Mouse (Mus musculus) stomach, postnatal 0 days (tissue): ENCODE results near the gene Vps37c. TPM values are rescaled to one million over a fixed set of nuclear protein-coding genes. Genes with fewer than 3 reads are reported as not detected.

Experiments used
- ATAC-seq: fragments of 200-750 bp; cut with Nextera tagmentation; 2 replicates; pipeline ENCODE4 v1.8.0; 2017; ENCODE audit not compliant: low FRiP score, low TSS enrichment
- DNase-seq: peaks from one replicate; pipeline ENCODE4 v3.0.0-alpha.2; 2016; ENCODE audit warnings: low spot score
- H3K27ac ChIP-seq: fragments of 300-500 bp; sonication (generic); replicated peaks from 2 replicates; pipeline ENCODE4 v1.5.1; 2014; ENCODE audit warnings: mild to moderate bottlenecking, control low read depth
- H3K27me3 ChIP-seq: fragments of 300-500 bp; sonication (generic); 2 replicates; pipeline ENCODE4 v1.6.1; 2014; ENCODE audit warnings: low read length; ENCODE audit not compliant: control insufficient read depth, insufficient read depth
- H3K36me3 ChIP-seq: fragments of 300-500 bp; sonication (generic); 2 replicates; pipeline ENCODE4 v1.6.1; 2014; ENCODE audit warnings: low read length, mixed read lengths; ENCODE audit not compliant: control insufficient read depth, insufficient read depth
- H3K4me1 ChIP-seq: fragments of 300-500 bp; sonication (generic); replicated peaks from 2 replicates; pipeline ENCODE4 v1.6.1; 2014; ENCODE audit warnings: antibody characterized with exemption; ENCODE audit not compliant: control insufficient read depth, insufficient read depth
- H3K4me2 ChIP-seq: fragments of 300-500 bp; sonication (generic); replicated peaks from 2 replicates; pipeline ENCODE4 v1.6.1; 2014; ENCODE audit warnings: low read depth, mild to moderate bottlenecking, control low read depth, moderate library complexity
- H3K4me3 ChIP-seq: fragments of 300-500 bp; sonication (generic); 2 replicates; pipeline ENCODE4 v1.5.1; 2014; ENCODE audit warnings: low read depth, low read length, control low read depth
- H3K9ac ChIP-seq: fragments of 300-500 bp; sonication (generic); 2 replicates; pipeline ENCODE4 v1.6.1; 2014; ENCODE audit warnings: mild to moderate bottlenecking, low read length, control low read depth, mixed read lengths
- H3K9me3 ChIP-seq: fragments of 300-500 bp; sonication (generic); 2 replicates; pipeline ENCODE4 v1.6.1; 2016; ENCODE audit warnings: low read length; ENCODE audit not compliant: control insufficient read depth
- CTCF ChIP-seq: IDR thresholded peaks from 2 replicates; pipeline ENCODE4 v1.5.1; 2016; ENCODE audit warnings: antibody characterized with exemption, low read depth, mild to moderate bottlenecking, moderate library complexity
- EP300 ChIP-seq: optimal IDR thresholded peaks from 2 replicates; pipeline ENCODE3; 2016; ENCODE audit warnings: antibody characterized with exemption
- WGBS: fragments of 180-500 bp; shearing (Covaris S2); extraction: QIAGEN DNeasy Blood & Tissue Kit; methylation state at CpG from one replicate; pipeline ENCODE4 v1.1.7; 2014; 5-methylcytosine and 5-hydroxymethylcytosine counted together
- polyA plus RNA-seq: library from polyadenylated mRNA; unstranded; fragments of >200 nt; fragmentation: Nextera tagmentation; extraction: Ambion mirVana; gene quantifications from 2 replicates; pipeline ENCODE4 v1.2.1, GENCODE M21; 2015

Gene Vps37c
- polyA plus RNA-seq, 1 experiment from 2014 or later = 48.6 TPM

DNA sequence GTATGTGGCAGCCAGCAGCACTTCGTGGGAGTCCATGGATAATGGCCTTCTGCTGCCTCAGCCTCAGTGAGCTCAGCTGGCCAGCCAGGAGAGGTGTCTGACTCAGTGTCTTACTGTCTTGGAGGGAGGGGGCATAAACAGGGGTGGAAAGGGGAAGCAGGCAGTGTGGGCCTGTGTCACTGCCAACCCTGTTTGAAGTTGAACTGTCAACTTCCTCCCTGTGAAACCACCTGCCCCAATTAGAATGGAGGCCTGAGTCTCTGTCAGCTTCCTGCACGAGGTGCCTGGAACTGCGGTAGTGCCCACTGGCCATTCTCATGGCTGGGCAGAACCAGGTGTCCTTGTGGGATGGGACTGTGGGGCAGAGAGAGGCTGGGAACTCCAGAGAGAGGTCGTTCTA, 50.3 kb downstream of the Vps37c start, which contains the start of gene Cd5:
Gene Cd5, minus strand, starts transcription at position 192 of the 400 bp plus-strand sequence.
- Histone ChIP-seq H3K4me1 (no peaks in the 10 kb centered on the region), H3K27me3 (no peaks in the 10 kb centered on the region), H3K9me3 (no peaks in the 10 kb centered on the region), H3K9ac (no peak within 1 kb of the TSS), H3K27ac (no peak within 1 kb of the TSS), H3K4me3 (no peak within 1 kb of the TSS), H3K36me3 (no peaks in the 10 kb centered on the region), H3K4me2 (no peak within 1 kb of the TSS)
- no peak for TF ChIP-seq EP300
- TF ChIP-seq CTCF = no peak
- no peak for ATAC-seq
- WGBS = 64% methylated on average over 4 of the region's 4 CpGs
- no peak for DNase-seq

- H3K4me3 ChIP-seq = no peak overlapping the region
- 86% methylated on average over 4 of the region's 4 CpGs for WGBS
- TF ChIP-seq EP300 (no peak), CTCF (no peak)
These were observed 51.4 kb downstream of the Vps37c start for GRCm38 (mm10) chr19:10739916-10740315.

DNA sequence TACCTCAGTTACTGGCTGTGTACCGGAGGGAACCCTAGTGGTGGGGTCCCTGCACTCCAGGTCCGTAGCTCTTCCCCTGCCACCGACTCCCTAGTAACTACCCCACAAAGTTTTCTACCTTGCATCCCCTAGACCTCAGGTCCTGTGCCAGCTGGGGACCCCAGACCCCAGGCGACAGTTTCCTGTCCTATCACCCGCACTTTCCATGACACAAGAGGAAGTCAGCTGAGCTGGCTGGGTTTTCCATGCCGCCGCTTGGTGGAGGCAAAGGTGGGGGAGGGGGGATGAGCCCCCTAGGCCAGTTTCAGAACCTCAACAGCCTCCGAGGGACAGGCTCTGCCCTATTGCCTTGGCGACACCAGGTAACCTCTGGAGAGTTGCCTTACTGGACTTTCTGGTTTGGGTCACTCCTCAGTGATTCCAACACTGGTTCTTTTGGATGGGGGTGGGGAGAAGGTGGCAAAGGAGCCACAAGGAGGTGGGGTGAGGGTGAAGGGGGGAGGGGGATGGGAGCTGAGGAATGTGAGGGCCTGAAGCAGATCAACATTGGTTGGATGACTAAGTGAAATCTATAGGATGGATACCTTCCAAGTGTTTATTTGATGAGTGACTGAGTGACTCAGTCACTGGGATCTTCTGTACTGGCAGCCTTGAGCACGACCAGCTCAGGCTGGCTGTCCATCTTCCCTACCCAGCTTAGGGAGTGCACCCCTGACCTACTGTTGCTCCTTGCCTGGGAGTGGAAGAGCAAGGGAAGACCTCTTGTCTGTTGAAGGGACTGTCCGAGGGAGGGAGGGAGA, 52.3 kb downstream of the Vps37c start:
- DNase-seq (peak; percentile 44), ATAC-seq (peak; percentile 70)
- peak overlapping the region; percentile 75 for H3K27ac ChIP-seq

More at GRCm38 (mm10) chr19:10739916-10740315, 51.4 kb downstream of the Vps37c start:
- H3K9ac ChIP-seq = no peak overlapping the region
- no peaks in the 10 kb centered on the region for H3K9me3 ChIP-seq
- no peak for ATAC-seq
- H3K27ac ChIP-seq = no peak overlapping the region
- H3K4me2 ChIP-seq = no peak overlapping the region
- H3K36me3 ChIP-seq = no peaks in the 10 kb centered on the region
- no peak for DNase-seq
- no peaks in the 10 kb centered on the region for H3K27me3 ChIP-seq
- H3K4me1 ChIP-seq = no peaks in the 10 kb centered on the region

GRCm38 (mm10) chr19:10742145-10742544, 53.6 kb downstream of the Vps37c start:
- WGBS = 80% methylated on average over 6 of the region's 6 CpGs
- no peaks in the 10 kb centered on the region for H3K27me3 ChIP-seq
- no peak overlapping the region for H3K9ac ChIP-seq
- TF ChIP-seq EP300 (no peak), CTCF (no peak)
- ATAC-seq (no peak), DNase-seq (no peak)
- no peak overlapping the region for H3K4me2 ChIP-seq
- H3K9me3 ChIP-seq = no peaks in the 10 kb centered on the region
- H3K4me1 ChIP-seq = no peaks in the 10 kb centered on the region
- no peak overlapping the region for H3K4me3 ChIP-seq
- H3K27ac ChIP-seq = 0 out of 2 replicates have a peak overlapping the region, but pooled peaks have one; percentile 24
- H3K36me3 ChIP-seq = no peaks in the 10 kb centered on the region

More for the DNA sequence above, 52.3 kb downstream of the Vps37c start:
- H3K36me3 ChIP-seq = no peaks in the 10 kb centered on the region
- no peaks in the 10 kb centered on the region for H3K9me3 ChIP-seq
- H3K27me3 ChIP-seq = no peaks in the 10 kb centered on the region
- 29% methylated on average over 11 of the region's 11 CpGs for WGBS
- no peak overlapping the region for H3K4me2 ChIP-seq
- H3K4me3 ChIP-seq = no peak overlapping the region
- TF ChIP-seq EP300 (peak; percentile 69), CTCF (no peak)
- H3K4me1 ChIP-seq = no peaks in the 10 kb centered on the region
- no peak overlapping the region for H3K9ac ChIP-seq

DNA sequence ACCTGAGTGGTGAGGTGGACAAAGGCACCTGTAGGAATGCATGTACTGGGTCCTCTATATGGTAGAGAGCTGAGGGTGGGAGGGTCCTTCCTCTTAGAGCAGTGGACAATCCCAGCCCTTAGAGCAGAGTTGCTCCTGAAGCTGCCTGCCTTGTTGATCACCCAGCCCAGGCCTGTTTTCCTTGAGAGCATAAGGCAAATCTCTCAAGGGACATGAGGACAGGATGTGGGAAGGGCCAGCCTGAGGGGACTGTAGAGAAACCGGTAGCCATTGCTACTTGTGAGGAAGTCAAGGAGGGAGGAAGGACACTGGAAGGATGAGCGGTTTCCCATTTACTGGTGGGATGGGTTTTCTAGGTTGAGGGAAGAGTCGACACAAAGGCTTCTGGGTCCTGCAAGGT, 54.0 kb downstream of the Vps37c start:
- TF ChIP-seq CTCF = no peak
- TF ChIP-seq EP300 = no peak
- Histone ChIP-seq H3K36me3 (no peaks in the 10 kb centered on the region), H3K27me3 (no peaks in the 10 kb centered on the region), H3K4me1 (no peaks in the 10 kb centered on the region), H3K4me3 (no peak overlapping the region), H3K9me3 (no peaks in the 10 kb centered on the region), H3K9ac (no peak overlapping the region), H3K4me2 (no peak overlapping the region), H3K27ac (no peak overlapping the region)
- DNase-seq (no peak), ATAC-seq (no peak)
- WGBS = 64% methylated on average over 3 of the region's 3 CpGs

DNA sequence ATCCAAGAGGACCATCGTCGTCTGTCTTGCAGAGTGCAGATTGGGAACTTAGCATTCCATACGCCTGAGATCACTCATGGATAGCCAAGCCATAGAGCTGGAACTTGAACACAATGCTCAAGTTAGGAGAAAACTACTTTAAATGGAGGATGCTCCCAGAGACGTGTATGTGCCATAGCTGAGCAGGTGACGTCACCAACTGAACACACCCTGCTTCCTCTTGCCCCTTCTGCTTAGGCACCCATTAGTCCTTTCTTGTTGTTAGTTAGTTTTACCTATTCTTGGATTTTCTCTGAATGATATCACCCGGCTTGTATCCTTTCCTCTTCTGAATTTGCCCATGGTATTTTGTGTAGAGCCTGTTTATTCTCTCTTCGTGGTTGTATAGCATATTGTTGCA, 58.6 kb downstream of the Vps37c start:
- WGBS = 66% methylated on average over 7 of the region's 7 CpGs
- no peak for DNase-seq
- no peak overlapping the region for H3K27ac ChIP-seq
- no peak for ATAC-seq
- no peaks in the 10 kb centered on the region for H3K4me1 ChIP-seq
- H3K4me2 ChIP-seq = no peak overlapping the region
- no peaks in the 10 kb centered on the region for H3K27me3 ChIP-seq
- no peaks in the 10 kb centered on the region for H3K9me3 ChIP-seq
- H3K9ac ChIP-seq = no peak overlapping the region
- TF ChIP-seq EP300 (no peak), CTCF (no peak)
- no peak overlapping the region for H3K4me3 ChIP-seq
- H3K36me3 ChIP-seq = no peaks in the 10 kb centered on the region
